Mouse (Mus musculus) olfactory bulb, adult 2 months (tissue): ENCODE measurements at regions not wholly inside any gene's neighbourhood (a gene's known extent, or its start where the extent isn't known, plus 50 kb on each side); places are given as distances from the start of the nearest gene placed in this dataset.

Experiments used
- CTCF ChIP-seq: fragments of 200-500 bp; IDR thresholded peaks from 2 replicates; pipeline ENCODE4 v1.5.1; 2012; ENCODE audit warnings: low read depth, mild to moderate bottlenecking, low read length, moderate library complexity; ENCODE audit not compliant: insufficient read depth
- POLR2A ChIP-seq: fragments of 200-500 bp; IDR thresholded peaks from 2 replicates; pipeline ENCODE4 v1.6.1; 2012; ENCODE audit warnings: mild to moderate bottlenecking, low read depth, low read length, moderate library complexity; ENCODE audit not compliant: insufficient read depth

GRCm38 (mm10) chr12:5568941-5569340 lies 193.5 kb upstream of the Klhl29 start:
- TF ChIP-seq CTCF (no peak), POLR2A (no peak)
